Mouse (Mus musculus): Measurements from ENCODE around the gene Clip3.

The Clip3 gene

GRCm38 (mm10) chr7:30327140-30327539 lies 35.6 kb downstream of the Clip3 start:
- no peak for DNase-seq

GRCm38 (mm10) chr7:30328379-30328778 lies 36.9 kb downstream of the Clip3 start:
- DNase-seq: no peak

GRCm38 (mm10) chr7:30331887-30332286 lies 40.4 kb downstream of the Clip3 start:
- DNase-seq: peak; percentile 70

- no peak for DNase-seq
Measured at GRCm38 (mm10) chr7:30332622-30333259, 41.2 kb downstream of the Clip3 start.

GRCm38 (mm10) chr7:30333436-30333835 lies 41.9 kb downstream of the Clip3 start:
- peak; percentile 41 for DNase-seq

GRCm38 (mm10) chr7:30334563-30334962 lies 43.0 kb downstream of the Clip3 start:
- no peak for DNase-seq

DNA sequence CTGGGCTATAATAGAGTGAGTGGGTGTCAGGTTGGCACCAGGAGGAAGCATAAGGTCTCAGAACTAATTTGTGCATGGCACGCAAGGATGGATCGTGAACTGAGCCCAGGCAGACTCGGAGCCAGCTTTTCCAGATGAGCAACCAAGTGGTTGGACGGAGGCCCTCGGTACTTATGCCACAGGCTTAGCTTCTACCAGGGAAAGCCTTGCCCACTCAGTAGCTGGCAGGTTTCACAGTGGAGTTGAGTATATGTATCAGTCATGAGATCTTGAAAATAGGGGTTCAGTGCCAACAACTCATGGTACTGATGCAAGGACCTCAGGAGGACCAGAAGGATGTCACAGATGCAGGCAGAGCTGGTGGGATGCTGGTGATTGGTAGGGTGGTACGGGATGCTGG lies 44.2 kb downstream of the Clip3 start:
- no peak for DNase-seq

GRCm38 (mm10) chr7:30336384-30336783 lies 44.9 kb downstream of the Clip3 start:
- peak; percentile 79 for DNase-seq

- DNase-seq: no peak
Measured at GRCm38 (mm10) chr7:30339432-30340109, 48.0 kb downstream of the Clip3 start.

- peak; percentile 67 for DNase-seq
Measured at GRCm38 (mm10) chr7:30346635-30347379, 55.3 kb downstream of the Clip3 start.

- DNase-seq: peak; percentile 57
Measured at GRCm38 (mm10) chr7:30347828-30348227, 56.3 kb downstream of the Clip3 start.

DNA sequence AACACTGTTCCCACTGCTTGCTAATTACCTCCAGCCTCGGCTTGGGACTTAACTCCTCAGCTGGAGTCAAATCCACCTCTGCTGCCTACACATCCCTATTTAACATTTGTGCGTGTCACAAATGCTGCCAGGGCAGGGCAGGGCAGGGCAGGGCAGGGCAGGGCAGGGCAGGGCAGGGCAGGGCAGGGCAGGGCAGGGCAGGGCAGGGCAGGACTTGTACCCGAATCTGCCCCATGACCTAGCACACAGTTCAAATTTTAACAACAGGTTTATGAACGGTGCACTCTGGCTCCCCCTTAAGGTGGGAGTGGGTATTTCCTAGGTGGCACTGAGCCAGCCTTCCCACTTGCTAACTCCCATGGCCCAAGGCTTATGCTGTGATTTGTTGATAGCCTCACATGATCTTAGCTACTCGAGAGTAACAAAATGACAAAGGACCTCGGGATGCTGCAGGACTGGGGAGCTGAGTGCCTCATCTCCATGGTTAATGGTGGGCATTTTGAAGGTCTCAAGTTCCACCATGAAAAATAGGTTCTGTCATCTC lies 61.8 kb downstream of the Clip3 start:
- DNase-seq: peak; percentile 56

GRCm38 (mm10) chr7:30354059-30354458 lies 62.5 kb downstream of the Clip3 start:
- DNase-seq: no peak
